Mouse (Mus musculus) embryo, embryonic 10.5 days (tissue): ENCODE measurements around the gene Map3k5.
"Not testable (repeated sequence)": the region's sequence is repeated elsewhere in the genome, so short reads cannot be mapped to it uniquely, and the experiment has no call there.

Source experiments
- DNase-seq: peaks from one replicate; pipeline ENCODE4 v3.0.0-alpha.2; 2015; ENCODE audit warnings: low spot score

The Map3k5 gene

DNA sequence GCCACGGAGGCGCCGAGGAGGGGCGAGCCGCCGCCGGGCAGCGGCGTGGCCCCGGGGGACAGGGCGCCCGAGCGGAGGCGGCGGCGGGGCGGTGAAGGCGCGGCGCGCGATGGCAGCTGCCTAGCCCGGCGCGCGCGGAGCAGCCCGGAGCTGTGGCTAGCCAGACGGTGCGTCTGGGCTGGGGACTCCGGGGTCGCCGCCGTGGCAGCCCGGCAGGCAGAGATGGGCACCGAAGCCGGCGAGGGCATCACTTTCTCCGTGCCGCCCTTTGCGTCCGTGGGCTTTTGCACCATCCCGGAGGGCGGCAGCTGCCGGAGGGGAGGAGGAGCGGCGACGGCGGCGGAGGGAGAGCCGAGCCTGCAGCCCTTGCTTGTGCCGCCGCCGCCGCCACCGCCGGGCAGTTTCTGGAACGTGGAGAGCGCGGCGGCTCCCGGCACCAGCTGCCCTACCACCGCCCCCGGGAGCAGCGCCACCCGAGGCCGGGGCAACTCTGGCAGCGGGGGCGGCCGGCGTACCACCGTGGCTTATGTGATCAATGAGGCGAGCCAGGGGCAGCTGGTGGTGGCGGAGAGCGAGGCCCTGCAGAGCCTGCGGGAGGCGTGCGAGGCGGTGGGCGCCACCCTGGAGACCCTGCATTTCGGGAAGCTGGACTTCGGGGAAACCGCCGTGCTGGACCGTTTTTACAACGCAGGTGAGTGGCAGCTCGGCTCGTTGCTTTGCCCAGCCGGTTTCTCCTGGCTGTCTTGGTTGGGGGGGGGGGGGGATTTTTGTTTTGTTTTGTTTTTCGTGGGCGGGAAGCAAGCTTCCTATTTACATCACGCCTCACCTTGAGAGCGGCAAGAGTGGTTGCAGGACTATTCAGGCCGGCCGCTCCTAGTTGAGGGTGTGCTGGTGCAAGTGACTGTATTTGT, at the start of gene Map3k5:
Gene Map3k5, plus strand, starts transcription at position 89 of the 911 bp plus-strand sequence.
- DNase-seq, result peak; percentile 64

DNA sequence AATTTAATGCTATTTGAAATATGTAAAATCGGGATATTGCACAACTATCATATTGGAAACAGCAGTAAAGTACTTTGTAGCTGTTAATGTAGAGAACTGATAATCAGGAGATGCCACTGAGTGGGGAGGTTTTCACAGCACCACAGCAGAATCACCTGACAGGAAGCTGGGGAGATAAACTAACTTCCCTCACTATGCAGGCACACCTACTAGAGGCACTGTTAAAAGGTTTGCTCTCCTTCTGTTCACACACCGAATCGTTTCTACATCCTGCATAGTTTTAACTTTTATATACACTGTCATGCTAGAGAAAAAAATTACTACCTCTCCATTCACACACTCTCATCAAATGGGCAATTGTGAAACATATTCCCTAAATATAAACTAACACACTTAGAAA, 48.0 kb upstream of the Map3k5 start:
- DNase-seq, result no peak

GRCm38 (mm10) chr10:19889908-19890307, 44.4 kb upstream of the Map3k5 start:
- DNase-seq, result no peak

- DNase-seq, result no peak
These were observed 42.6 kb upstream of the Map3k5 start for GRCm38 (mm10) chr10:19891686-19892085.

GRCm38 (mm10) chr10:19893146-19893545, 41.1 kb upstream of the Map3k5 start:
- DNase-seq, result no peak

- DNase-seq, result peak; percentile 72
These were observed 40.3 kb upstream of the Map3k5 start for GRCm38 (mm10) chr10:19893976-19894375.

DNA sequence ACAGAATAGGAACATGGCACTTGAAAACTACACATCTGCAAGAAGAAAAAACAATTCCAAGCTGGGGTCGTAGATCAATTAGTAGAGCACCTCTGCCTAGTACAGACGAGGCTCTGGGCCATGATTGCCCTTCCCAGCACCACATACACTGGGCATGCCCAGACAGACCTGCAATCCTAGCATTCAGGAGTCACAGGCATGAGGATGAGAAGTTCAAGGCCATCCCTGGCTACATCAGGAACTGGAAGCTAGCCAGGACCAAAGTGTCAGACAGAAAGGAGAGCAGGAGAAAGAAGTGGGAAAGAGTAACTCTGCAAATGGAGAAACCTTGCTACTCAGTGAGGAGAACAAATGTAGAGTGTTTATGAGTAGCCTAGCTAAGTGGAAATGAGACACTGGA, 34.1 kb upstream of the Map3k5 start:
- no peak for DNase-seq

GRCm38 (mm10) chr10:19901992-19902391, 32.3 kb upstream of the Map3k5 start:
- no peak for DNase-seq

DNA sequence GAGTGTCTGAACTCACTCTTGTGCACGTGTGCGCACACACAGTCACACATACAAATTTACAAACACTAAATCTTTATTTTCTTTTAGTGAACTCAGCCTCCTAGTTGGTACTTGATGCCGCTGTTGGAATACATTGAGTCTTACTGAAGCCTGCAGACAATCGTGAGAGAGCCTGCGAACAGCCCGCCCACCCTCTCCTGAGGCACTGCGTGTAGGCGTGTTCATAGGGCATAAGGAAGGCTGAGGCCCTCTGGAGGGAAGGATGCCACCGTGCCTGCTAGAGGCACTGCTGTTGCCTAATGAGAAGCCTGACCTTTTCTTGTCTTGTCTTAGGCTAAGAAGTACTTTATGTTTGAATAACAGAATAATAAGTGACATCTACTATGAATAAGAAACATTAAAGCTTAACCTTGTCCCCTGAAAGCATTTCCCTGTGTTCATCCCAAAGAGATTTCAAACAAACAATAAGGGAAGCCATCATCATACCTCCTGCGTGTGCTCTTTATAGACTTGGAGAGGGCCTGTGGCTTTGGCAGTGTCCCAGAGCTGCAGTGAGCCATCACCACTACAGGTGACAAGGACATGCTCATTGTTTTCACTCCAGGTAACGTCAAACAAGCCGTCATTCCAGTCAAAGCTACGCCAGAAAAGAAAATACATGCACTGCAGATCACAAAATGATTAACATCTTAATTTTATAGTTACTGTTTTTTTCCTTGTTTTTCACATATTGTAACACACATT, 30.0 kb upstream of the Map3k5 start:
- DNase-seq, result no peak

- DNase-seq, result peak; percentile 96
These were observed 26.9 kb upstream of the Map3k5 start, which contains the start of gene Pex7 for GRCm38 (mm10) chr10:19907246-19907804. TSS of gene Pex7 (minus strand) at chr10:19907689.

GRCm38 (mm10) chr10:19908076-19908475, 26.2 kb upstream of the Map3k5 start:
- DNase-seq, result no peak

- DNase-seq, result no peak
These were observed 23.8 kb upstream of the Map3k5 start for GRCm38 (mm10) chr10:19910516-19910915.

DNA sequence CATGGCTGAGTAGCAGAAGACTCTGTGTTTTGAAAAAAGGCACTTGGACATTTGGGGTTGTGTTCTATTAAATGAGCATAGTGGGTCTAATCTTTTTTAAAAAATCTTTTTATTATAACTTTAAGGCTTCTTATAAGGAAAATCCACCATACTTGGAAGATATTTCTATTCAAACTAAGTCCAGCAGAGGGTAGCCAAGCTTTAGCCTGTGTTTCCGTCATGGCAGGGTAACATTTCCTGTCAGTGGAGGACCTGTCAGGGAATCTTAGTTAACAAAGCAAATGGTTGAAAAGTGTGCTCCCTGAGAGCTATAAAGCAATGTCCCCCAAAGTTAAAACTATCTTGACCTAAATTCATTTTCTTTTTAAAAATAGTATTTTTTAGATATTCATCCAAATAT, 22.7 kb upstream of the Map3k5 start:
- peak; percentile 53 for DNase-seq

GRCm38 (mm10) chr10:19913806-19914205, 20.5 kb upstream of the Map3k5 start:
- no peak for DNase-seq

GRCm38 (mm10) chr10:19915301-19915700, 19.0 kb upstream of the Map3k5 start:
- peak; percentile 54 for DNase-seq

DNA sequence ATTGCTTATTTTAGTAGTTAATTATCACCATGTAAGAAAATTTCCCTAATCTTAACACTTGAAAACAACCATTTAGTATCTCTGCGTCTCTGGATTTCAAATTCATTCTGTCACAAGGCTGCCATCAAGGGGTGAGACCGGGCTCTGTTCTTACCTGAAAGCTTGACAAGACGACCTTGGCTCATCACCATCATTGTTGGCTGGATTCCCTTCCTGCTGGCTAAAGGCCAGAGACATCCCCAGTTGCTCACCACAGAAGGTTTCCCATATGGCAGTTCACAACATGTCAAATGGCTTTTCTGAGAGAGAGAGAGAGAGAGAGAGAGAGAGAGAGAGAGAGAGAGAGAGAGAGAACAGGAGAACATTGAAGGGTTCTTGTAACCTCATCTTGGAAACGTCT, 11.9 kb upstream of the Map3k5 start:
- DNase-seq, result no peak

GRCm38 (mm10) chr10:19924256-19924655, 10.0 kb upstream of the Map3k5 start:
- DNase-seq, result no peak

- DNase-seq, result not testable (repeated sequence)
These were observed 7.8 kb upstream of the Map3k5 start for GRCm38 (mm10) chr10:19926391-19926897.

GRCm38 (mm10) chr10:19928205-19928604, 6.1 kb upstream of the Map3k5 start:
- no peak for DNase-seq

DNA sequence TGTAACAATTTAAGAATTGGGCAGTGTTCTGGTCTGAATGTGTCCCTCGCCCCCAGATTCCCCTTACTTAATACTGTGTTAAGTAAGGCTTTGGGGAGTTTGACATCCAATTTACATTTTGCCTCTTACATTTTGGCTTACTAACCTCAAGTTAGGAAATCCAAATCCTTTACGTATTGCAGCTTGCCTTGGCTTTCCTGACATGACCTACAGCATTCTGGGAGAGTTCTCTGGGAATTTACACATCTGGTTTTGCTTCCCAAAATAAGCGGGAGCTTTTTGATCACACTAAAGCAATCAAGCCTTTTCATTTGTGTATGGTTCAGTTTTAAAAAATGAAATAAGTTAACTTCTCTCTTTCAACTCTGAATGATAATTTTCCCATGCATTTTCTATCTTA, 1.3 kb upstream of the Map3k5 start:
- DNase-seq, result peak; percentile 29

DNA sequence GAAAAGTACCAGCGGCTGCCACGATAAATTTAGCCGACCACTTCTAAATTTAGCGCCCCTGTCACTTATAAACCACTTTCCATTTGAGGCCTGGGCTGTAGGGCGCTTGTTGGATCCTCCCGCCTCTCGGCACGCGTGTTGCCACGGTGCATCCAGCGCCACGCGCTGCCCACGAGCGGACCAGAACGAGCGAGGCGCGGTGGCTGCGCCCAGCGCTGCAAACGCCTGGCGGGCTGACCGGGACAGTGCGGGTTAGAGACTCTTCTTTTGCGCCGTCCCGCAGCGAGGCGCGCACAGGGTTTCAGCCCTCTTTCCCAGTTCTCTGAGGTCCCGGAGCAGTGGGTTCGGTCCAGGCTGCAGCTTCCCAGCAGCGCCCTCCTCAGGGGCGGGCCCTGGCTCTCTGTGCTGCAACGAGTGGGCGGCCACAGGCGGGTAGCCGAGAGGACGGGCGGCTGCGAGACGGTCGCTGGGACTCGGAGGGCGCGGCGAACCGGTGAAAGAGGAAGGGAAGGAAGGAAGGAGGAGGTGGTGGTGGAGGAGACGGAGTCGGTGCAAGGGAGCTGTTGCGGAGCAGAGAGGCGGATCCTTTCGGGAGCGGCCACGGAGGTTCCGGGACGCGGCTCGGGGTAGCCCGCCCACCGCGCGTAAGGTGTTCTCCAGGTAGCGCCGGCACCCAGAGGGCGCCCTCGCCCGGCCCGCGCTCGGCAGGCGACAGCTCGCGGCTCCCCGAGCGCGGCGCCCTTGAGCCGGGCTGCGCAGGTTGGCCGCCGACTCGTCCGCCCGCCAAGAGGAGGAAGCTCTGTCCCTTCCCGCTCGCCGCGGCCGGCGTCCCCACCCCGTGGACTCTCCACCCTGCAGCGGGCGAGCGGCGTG, 525 bp upstream of the Map3k5 start:
- DNase-seq, result peak; percentile 72

- DNase-seq, result peak; percentile 39
These were observed 987 bp downstream of the Map3k5 start for GRCm38 (mm10) chr10:19935295-19935623.
